Mouse (Mus musculus) lung, adult 2 months (tissue): ENCODE measurements around the gene Rbms3.

Experiments used
- CTCF ChIP-seq: fragments of 200-500 bp; IDR thresholded peaks from 2 replicates; pipeline ENCODE4 v1.5.1; 2011; ENCODE audit warnings: mild to moderate bottlenecking, low read length, control low read depth; ENCODE audit not compliant: insufficient read depth
- POLR2A ChIP-seq: fragments of 200-500 bp; IDR thresholded peaks from 2 replicates; pipeline ENCODE4 v1.6.1; 2011; ENCODE audit warnings: low read depth, mild to moderate bottlenecking, control low read depth, low read length, borderline replicate concordance; ENCODE audit errors: extremely low read depth

GRCm38 (mm10) chr9:117234065-117234725 is 395.5 kb downstream of the Rbms3 start:
- no peak for TF ChIP-seq POLR2A
- no peak for TF ChIP-seq CTCF
